Mouse (Mus musculus) midbrain, embryonic 11.5 days (tissue): ENCODE measurements around the gene Fxr2. TPM values are rescaled to one million over a fixed set of nuclear protein-coding genes. Genes with fewer than 3 reads are reported as not detected.

ENCODE experiments used
- ATAC-seq: fragments of 200-750 bp; cut with Nextera tagmentation; 2 replicates; pipeline ENCODE4 v1.8.0; 2017; ENCODE audit warnings: moderate TSS enrichment, moderate library complexity; ENCODE audit not compliant: low FRiP score
- DNase-seq: peaks from one replicate; pipeline ENCODE4 v3.0.0; 2015; ENCODE audit warnings: low spot score; ENCODE audit errors: missing footprints
- H3K27ac ChIP-seq: fragments of 300-500 bp; sonication (generic); 2 replicates; pipeline ENCODE4 v1.5.1; 2014; ENCODE audit warnings: low read depth, low read length
- H3K27me3 ChIP-seq: fragments of 300-500 bp; sonication (generic); 2 replicates; pipeline ENCODE4 v1.6.1; 2014; ENCODE audit warnings: mild to moderate bottlenecking, low read length, moderate library complexity, mixed read lengths; ENCODE audit not compliant: control insufficient read depth, insufficient read depth
- H3K36me3 ChIP-seq: fragments of 300-500 bp; sonication (generic); 2 replicates; pipeline ENCODE4 v1.6.1; 2014; ENCODE audit warnings: mild to moderate bottlenecking, low read length, moderate library complexity, mixed read lengths; ENCODE audit not compliant: control insufficient read depth, insufficient read depth
- H3K4me1 ChIP-seq: fragments of 300-500 bp; sonication (generic); 2 replicates; pipeline ENCODE4 v1.6.1; 2014; ENCODE audit warnings: low read length; ENCODE audit not compliant: control insufficient read depth, insufficient read depth
- H3K4me2 ChIP-seq: fragments of 300-500 bp; sonication (generic); 2 replicates; pipeline ENCODE4 v1.6.1; 2014; ENCODE audit warnings: mild to moderate bottlenecking, moderate library complexity
- H3K4me3 ChIP-seq: fragments of 300-500 bp; sonication (generic); 2 replicates; pipeline ENCODE4 v1.5.1; 2014; ENCODE audit warnings: low read depth, low read length
- H3K9ac ChIP-seq: fragments of 300-500 bp; sonication (generic); 2 replicates; pipeline ENCODE4 v1.6.1; 2014; ENCODE audit warnings: low read length
- H3K9me3 ChIP-seq: fragments of 300-500 bp; sonication (generic); 2 replicates; pipeline ENCODE4 v1.6.1; 2016; ENCODE audit warnings: low read length; ENCODE audit not compliant: control insufficient read depth
- WGBS: fragments of 180-500 bp; shearing (Covaris S2); extraction: QIAGEN DNeasy Blood & Tissue Kit; methylation state at CpG from one replicate; pipeline ENCODE4 v1.1.7; 2014; 5-methylcytosine and 5-hydroxymethylcytosine counted together
- polyA plus RNA-seq: library from polyadenylated mRNA; unstranded; fragments of >200 nt; fragmentation: Nextera tagmentation; extraction: Ambion mirVana; gene quantifications from 2 replicates; pipeline ENCODE4 v1.2.1, GENCODE M21; 2014

Fxr2 gene
- polyA plus RNA-seq, 1 experiment from 2014 or later = 29.0 TPM

GRCm38 (mm10) chr11:69635471-69635870, 2.7 kb downstream of the Fxr2 start:
- WGBS = 90% methylated on average over 3 of the region's 3 CpGs
- H3K9me3 ChIP-seq = no peaks in the 10 kb centered on the region
- no peak overlapping the region; the same call in 1 of the 2 replicates for H3K4me2 ChIP-seq
- peaks cover 17% of the 10 kb centered on the region for H3K4me1 ChIP-seq
- DNase-seq (no peak), ATAC-seq (no peak)
- no peak overlapping the region for H3K9ac ChIP-seq
- H3K27ac ChIP-seq = no peak overlapping the region
- H3K27me3 ChIP-seq = no peaks in the 10 kb centered on the region
- H3K4me3 ChIP-seq = no peak overlapping the region
- 0 out of 2 replicates have a peak, but pooled peaks cover 5% of the 10 kb centered on the region for H3K36me3 ChIP-seq

- Histone ChIP-seq H3K9ac (no peak overlapping the region), H3K36me3 (peaks cover 52% of the 10 kb centered on the region), H3K27me3 (no peaks in the 10 kb centered on the region), H3K4me3 (no peak overlapping the region), H3K4me2 (no peak overlapping the region), H3K27ac (no peak overlapping the region), H3K9me3 (no peaks in the 10 kb centered on the region), H3K4me1 (no peaks in the 10 kb centered on the region)
- ATAC-seq (no peak), DNase-seq (no peak)
- 96% methylated on average over 5 of the region's 5 CpGs for WGBS
Measured at GRCm38 (mm10) chr11:69645860-69646259, 13.1 kb downstream of the Fxr2 start.

DNA sequence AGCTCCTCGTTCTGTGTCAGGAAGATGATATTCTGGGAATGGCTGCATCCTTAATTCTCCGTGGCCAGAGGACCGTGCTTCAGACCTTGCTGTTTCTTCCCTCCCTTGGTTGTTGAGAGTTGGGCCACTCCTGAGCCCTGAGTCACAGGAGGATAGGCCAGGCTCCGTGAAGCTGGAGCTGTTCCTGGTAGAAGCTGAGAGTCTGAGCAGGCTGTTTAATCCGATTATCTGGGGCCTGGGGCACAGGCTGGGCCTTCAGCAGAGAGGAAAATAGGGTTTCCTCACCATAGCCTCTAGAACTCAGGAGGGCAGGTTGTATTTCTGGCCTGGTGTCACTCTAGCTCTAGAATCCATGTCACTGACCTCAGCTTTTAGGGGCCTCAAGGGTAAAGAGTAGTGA, 20.6 kb downstream of the Fxr2 start:
- Histone ChIP-seq H3K4me3 (no peak overlapping the region), H3K4me1 (0 out of 2 replicates have a peak, but pooled peaks cover 4% of the 10 kb centered on the region), H3K4me2 (no peak overlapping the region), H3K36me3 (peaks cover 43% of the 10 kb centered on the region), H3K27me3 (no peaks in the 10 kb centered on the region), H3K9me3 (no peaks in the 10 kb centered on the region), H3K27ac (0 out of 2 replicates have a peak overlapping the region, but pooled peaks have one; percentile 2), H3K9ac (no peak overlapping the region)
- no peak for DNase-seq
- no peak for ATAC-seq
- 60% methylated on average over 5 of the region's 5 CpGs for WGBS

DNA sequence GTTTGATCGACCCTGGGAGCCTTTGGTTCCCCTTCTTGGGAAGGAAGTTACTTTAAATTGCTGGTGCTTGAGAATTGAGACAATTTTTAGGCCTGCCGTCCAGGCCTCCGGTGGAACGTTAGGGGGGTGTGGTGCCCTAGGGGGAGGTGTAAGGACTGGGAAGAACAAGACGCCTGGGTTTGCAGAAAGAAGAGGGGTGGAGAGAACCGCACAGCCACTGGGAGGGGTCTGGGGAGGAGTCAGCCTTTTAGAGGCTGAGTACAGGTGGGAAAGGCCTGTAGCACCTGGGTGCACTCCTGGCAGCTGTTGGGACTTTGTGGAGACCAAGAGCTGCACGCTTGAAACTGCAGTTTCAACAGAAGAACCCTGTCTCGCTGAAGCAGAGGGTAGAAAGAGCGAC, 22.0 kb downstream of the Fxr2 start:
- no peak overlapping the region for H3K27ac ChIP-seq
- H3K9ac ChIP-seq = no peak overlapping the region
- 44% methylated on average over 9 of the region's 9 CpGs for WGBS
- no peak for DNase-seq
- no peak for ATAC-seq
- H3K4me1 ChIP-seq = 0 out of 2 replicates have a peak, but pooled peaks cover 4% of the 10 kb centered on the region
- H3K4me2 ChIP-seq = no peak overlapping the region
- H3K4me3 ChIP-seq = no peak overlapping the region
- H3K27me3 ChIP-seq = no peaks in the 10 kb centered on the region
- H3K9me3 ChIP-seq = no peaks in the 10 kb centered on the region
- peaks cover 38% of the 10 kb centered on the region for H3K36me3 ChIP-seq

DNA sequence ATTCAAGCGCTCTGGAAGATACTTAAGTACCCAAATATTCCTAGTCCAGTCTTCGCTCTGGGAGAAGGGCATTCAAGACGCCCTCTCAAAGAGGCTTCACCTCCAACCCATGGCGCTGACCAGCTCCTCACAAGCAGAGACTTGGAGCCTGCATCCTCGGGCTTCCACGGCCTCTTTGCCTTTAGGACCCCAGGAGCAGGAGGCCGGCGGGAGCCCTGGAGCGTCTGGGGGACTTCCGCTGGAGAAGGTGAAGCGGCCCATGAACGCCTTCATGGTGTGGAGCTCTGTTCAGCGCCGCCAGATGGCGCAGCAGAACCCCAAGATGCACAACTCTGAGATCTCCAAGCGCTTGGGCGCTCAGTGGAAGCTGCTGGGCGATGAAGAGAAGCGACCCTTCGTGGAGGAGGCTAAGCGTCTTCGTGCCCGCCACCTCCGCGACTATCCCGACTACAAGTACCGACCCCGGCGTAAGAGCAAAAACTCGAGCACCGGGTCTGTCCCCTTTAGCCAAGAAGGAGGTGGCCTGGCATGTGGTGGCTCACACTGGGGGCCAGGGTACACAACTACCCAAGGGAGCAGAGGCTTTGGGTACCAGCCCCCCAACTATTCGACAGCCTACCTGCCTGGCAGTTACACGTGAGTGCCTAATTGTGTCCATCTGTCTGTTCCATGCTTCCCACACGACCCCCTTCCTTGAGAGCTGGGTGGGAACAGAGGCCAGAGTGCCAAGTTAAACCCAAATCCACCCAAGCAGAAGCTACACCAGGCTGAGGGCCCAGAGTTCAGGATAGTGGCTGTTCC, 22.7 kb downstream of the Fxr2 start, which contains the start of gene Sox15:
TSS of gene Sox15 (plus strand) at position 51 of the 801 bp plus-strand sequence.
- no peak within 1 kb of the TSS for H3K27ac ChIP-seq
- peak; percentile 65; the same call in 1 of the 2 replicates for ATAC-seq
- 22% methylated on average over 34 of the region's 34 CpGs for WGBS
- DNase-seq = peak; percentile 97
- H3K4me3 ChIP-seq = no peak within 1 kb of the TSS
- H3K36me3 ChIP-seq = peaks cover 33% of the 10 kb centered on the region
- H3K27me3 ChIP-seq = no peaks in the 10 kb centered on the region
- 0 out of 2 replicates have a peak, but pooled peaks cover 4% of the 10 kb centered on the region for H3K4me1 ChIP-seq
- no peaks in the 10 kb centered on the region for H3K9me3 ChIP-seq
- H3K4me2 ChIP-seq = no peak within 1 kb of the TSS
- no peak within 1 kb of the TSS for H3K9ac ChIP-seq

DNA sequence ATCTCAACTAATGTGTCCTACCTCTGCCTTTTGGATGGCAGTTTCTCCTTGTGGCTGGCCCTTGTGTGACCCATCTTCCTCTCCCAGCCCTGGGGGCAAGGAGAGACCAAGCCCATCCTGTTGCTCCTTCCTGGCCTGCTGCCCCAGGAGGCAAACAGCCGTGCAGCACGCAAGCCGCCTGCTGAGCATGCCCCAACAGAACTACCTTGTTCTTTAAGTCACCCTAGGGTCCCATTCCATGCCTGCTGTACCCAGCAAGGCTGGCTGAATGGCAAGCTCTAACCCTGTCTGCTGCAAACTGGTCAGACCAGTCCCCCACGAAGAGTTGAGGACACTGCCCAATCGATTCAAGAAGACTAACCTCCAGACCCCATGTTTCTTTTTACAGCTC, 23.3 kb downstream of the Fxr2 start:
- no peak overlapping the region for H3K4me3 ChIP-seq
- WGBS = 88% methylated on average over 5 of the region's 5 CpGs
- no peaks in the 10 kb centered on the region for H3K27me3 ChIP-seq
- ATAC-seq = no peak
- H3K4me1 ChIP-seq = 0 out of 2 replicates have a peak, but pooled peaks cover 4% of the 10 kb centered on the region
- H3K27ac ChIP-seq = no peak overlapping the region
- peaks cover 28% of the 10 kb centered on the region for H3K36me3 ChIP-seq
- H3K4me2 ChIP-seq = no peak overlapping the region
- no peaks in the 10 kb centered on the region for H3K9me3 ChIP-seq
- H3K9ac ChIP-seq = no peak overlapping the region
- DNase-seq = no peak

- no peak for ATAC-seq
- no peak overlapping the region for H3K9ac ChIP-seq
- 80% methylated on average over 10 of the region's 10 CpGs for WGBS
- no peaks in the 10 kb centered on the region for H3K9me3 ChIP-seq
- H3K4me3 ChIP-seq = no peak overlapping the region
- H3K4me1 ChIP-seq = peaks cover 11% of the 10 kb centered on the region
- H3K36me3 ChIP-seq = peaks cover 28% of the 10 kb centered on the region
- no peak overlapping the region for H3K27ac ChIP-seq
- no peak overlapping the region for H3K4me2 ChIP-seq
- DNase-seq = peak; percentile 96
- no peaks in the 10 kb centered on the region for H3K27me3 ChIP-seq
Measured at GRCm38 (mm10) chr11:69656617-69657461, 24.0 kb downstream of the Fxr2 start.

- Histone ChIP-seq H3K36me3 (peaks cover 21% of the 10 kb centered on the region), H3K27ac (no peak overlapping the region), H3K4me1 (peaks cover 11% of the 10 kb centered on the region), H3K4me3 (no peak overlapping the region), H3K9me3 (no peaks in the 10 kb centered on the region), H3K4me2 (no peak overlapping the region), H3K27me3 (no peaks in the 10 kb centered on the region), H3K9ac (no peak overlapping the region)
- 87% methylated on average over 15 of the region's 15 CpGs for WGBS
- DNase-seq = peak; percentile 87
- ATAC-seq = no peak
Measured at GRCm38 (mm10) chr11:69657462-69657881, 24.7 kb downstream of the Fxr2 start.
